Mouse (Mus musculus): ENCODE data around the gene Ceacam1. TPM values are rescaled to one million over a fixed set of nuclear protein-coding genes. Genes with fewer than 3 reads are reported as not detected.

Gene Ceacam1
- 225 and 283 TPM in 2 replicates for total RNA-seq (2023)

DNA sequence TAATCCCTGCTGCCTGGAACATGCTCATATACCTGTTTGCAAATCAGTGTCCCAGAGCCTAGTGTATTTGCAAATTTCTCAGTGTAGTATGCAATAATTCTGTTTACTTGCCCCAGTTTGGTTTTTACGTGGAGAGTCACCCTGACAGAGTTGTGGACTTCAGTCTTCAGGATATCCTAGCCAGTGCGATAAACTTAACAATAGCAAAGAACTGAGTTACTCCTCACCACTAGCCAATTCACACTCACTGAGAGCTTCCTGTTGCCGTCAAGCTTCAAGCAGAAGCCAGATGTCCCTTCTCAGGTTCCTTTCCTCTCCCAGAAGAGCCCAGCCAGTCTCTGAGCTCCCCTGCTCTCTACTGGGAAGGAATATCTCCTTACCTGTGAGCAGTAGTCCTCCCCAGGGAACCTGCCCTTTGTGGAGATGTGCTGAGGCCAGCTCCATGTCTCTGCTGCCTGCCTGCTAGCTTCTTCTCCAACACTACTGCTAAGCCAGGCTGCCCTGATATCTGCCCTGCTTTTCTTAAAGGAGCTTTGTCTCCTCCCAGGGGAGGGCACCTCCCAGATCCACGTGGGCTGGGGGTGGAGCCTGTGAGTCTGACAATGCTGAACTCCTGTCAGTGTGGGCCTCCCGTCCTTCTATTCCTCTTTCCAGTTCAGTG is at the start of gene Ceacam1:
Gene Ceacam1, minus strand, starts transcription at position 513 of the 661 bp plus-strand sequence.

DNA sequence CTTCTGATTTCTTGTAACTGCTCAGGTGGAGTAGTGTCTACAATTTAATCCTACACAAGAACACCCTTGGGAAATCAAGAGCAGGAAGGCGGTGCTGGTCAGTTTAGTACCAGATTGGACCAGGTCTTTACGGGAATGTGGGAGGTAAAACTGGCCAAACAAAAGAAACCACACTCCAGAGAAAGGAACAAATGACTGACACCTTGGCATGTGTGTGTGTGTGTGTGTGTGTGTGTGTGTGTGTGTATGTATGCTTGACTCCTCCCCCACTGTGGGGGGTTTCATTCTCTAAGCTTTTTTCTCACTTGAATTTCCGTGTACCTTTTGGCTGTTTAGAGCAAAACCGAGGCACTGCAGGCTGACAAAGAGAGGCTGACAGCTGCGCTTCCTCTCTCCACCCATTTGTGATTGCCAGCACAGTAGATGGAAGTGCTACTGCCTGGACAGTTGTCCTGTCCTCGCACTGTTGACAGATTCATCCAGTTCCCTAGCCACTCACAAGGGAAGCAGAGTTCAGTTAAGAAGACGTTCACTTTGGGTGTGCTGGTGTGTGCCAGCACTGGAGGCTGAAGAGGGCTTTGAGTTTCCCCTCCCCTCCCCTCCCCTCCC is 64.5 kb downstream of the Ceacam1 start, which contains the start of gene Cxcl17:
Gene Cxcl17, minus strand, starts transcription at position 54 of the 609 bp plus-strand sequence.

Other genes starting within 250 kb of the Ceacam1 start
- 66.1 and 79.7 TPM in 2 replicates for gene Gsk3a, start 239.8 kb downstream of the Ceacam1 start, total RNA-seq (2023)
- 7.6 and 9.5 TPM in 2 replicates for gene Erf, start 226.8 kb downstream of the Ceacam1 start, total RNA-seq (2023)
- 191 and 236 TPM in 2 replicates for gene Cic, start 209.9 kb downstream of the Ceacam1 start, total RNA-seq (2023)
- gene Pafah1b3, start 179.6 kb downstream of the Ceacam1 start, total RNA-seq (2023), result 4.6 and 9.4 TPM in 2 replicates
- gene Prr19, start 176.2 kb downstream of the Ceacam1 start, total RNA-seq (2023), result not detected in 2 replicates
- not detected in 2 replicates for gene Tmem145, start 171.5 kb downstream of the Ceacam1 start, total RNA-seq (2023)
- gene Megf8, start 160.4 kb downstream of the Ceacam1 start, total RNA-seq (2023), result 1.9 and 3.2 TPM in 2 replicates
- gene Cnfn, start 107.9 kb downstream of the Ceacam1 start, total RNA-seq (2023), result not detected in 2 replicates
- gene Lipe, start 78.9 kb downstream of the Ceacam1 start, total RNA-seq (2023), result 49.2 and 51.6 TPM in 2 replicates
- not detected in 2 replicates for gene Cxcl17, start 64.7 kb downstream of the Ceacam1 start, total RNA-seq (2023)
- gene Ceacam2, start 62.3 kb upstream of the Ceacam1 start, total RNA-seq (2023), result 31.1 and 36.1 TPM in 2 replicates
- not detected in 2 replicates for gene Erich4, start 138.3 kb upstream of the Ceacam1 start, total RNA-seq (2023)
- 22.0 and 31.8 TPM in 2 replicates for gene Dmac2, start 141.8 kb upstream of the Ceacam1 start, total RNA-seq (2023)
- 14.4 and 15.7 TPM in 2 replicates for gene B3gnt8, start 149.1 kb upstream of the Ceacam1 start, total RNA-seq (2023)
- gene Bckdha, start 181.4 kb upstream of the Ceacam1 start, total RNA-seq (2023), result 32.4 and 39.2 TPM in 2 replicates
- gene Exosc5, start 181.6 kb upstream of the Ceacam1 start, total RNA-seq (2023), result 22.3 and 26.5 TPM in 2 replicates
- gene Tmem91, start 197.6 kb upstream of the Ceacam1 start, total RNA-seq (2023), result 1.3 TPM in 1 of 2 replicates, not detected in the other
- 25.7 and 26.9 TPM in 2 replicates for gene B9d2, start 203.2 kb upstream of the Ceacam1 start, total RNA-seq (2023)
- 140 and 147 TPM in 2 replicates for gene Tgfb1, start 209.4 kb upstream of the Ceacam1 start, total RNA-seq (2023)
- gene Ccdc97, start 241.5 kb upstream of the Ceacam1 start, total RNA-seq (2023), result 72.3 and 86.5 TPM in 2 replicates